Mouse (Mus musculus) liver, postnatal 0 days (tissue): Measurements from ENCODE around the gene Six6.

Experiments used
- CTCF ChIP-seq: sonication (generic); IDR thresholded peaks from 2 replicates; pipeline ENCODE4 v1.5.1; 2016; ENCODE audit warnings: antibody characterized with exemption, low read depth
- EP300 ChIP-seq: IDR thresholded peaks from 2 replicates; pipeline ENCODE4 v1.6.1; 2016; ENCODE audit warnings: antibody characterized with exemption, low read depth, mild to moderate bottlenecking

DNA sequence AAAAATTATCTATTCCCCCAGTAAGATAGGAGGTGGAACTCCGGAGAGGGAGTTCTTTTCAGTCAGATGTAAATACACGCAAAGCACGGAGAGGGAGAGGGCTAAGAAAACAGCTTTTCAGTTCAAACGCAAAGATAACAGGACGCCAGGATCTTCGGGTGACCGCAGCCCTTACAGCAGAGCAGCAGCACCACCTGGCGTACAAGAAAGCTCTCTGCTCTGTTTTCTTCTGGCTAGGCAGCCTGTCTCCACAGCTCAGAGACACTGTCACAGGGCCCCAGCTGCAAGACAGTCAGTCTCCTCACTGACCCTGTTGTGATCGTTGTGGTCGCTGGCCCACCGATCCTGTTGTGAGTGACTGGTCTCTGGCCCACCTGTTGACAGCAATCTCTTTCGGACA lies 37.0 kb downstream of the Six6 start:
- TF ChIP-seq CTCF (peak; percentile 90), EP300 (no peak)
